Mouse (Mus musculus) kidney, postnatal 14 days (tissue): ENCODE measurements around the gene Ncoa4.
"Not testable (repeated sequence)": the region's sequence is repeated elsewhere in the genome, so short reads cannot be mapped to it uniquely, and the experiment has no call there.

Experiments used
- DNase-seq: peaks from one replicate; pipeline ENCODE4 v3.0.0; 2022; ENCODE audit warnings: mixed read lengths

Gene Ncoa4

DNA sequence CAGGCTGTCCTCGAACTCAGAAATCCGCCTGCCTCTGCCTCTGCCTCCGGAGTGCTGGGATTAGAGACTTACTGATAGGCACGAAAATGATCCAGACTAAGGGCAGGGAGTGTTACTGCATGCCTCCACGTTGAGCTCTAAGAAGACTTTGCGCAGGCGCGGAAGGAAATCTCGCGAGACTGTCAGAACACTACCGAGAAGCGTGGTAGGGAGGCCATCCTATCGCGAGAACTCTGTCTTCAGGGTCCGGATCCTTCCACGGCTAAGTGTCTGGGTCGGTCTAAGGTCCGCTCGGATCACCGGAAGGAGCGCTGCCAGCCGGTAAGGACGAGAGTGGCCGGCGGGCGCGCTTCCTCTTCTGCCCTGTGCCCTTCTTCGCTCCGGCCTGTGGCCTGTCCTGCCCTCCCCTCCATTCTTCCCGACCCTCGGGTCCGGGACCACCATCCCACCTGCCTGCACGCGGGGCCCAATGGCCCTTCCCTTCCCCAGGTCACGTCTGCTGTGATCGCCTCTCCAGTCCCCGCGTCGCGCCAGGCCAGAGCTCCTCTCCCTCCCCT lies at the start of gene Ncoa4:
TSS of gene Ncoa4 (plus strand) at position 176 of the 557 bp plus-strand sequence.
- peak; percentile 99 for DNase-seq

DNA sequence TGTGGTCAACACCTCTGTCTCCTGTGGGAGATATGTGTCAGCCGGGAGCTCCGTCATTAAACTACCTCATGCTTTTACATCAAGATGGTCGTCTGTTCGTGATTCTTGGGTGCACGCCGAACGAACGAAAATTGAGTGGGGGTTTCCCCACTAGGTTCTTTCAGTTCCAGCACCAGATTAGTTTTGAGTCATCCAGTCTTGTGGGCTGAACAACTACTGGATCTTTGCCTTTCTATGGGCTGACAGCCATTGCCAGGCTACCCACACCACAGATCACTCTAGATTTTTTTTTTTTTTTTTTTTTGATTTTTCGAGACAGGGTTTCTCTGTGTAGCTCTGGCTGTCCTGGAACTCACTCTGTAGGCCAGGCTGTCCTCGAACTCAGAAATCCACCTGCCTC lies 47.5 kb upstream of the Ncoa4 start:
- DNase-seq, result not testable (repeated sequence)

DNA sequence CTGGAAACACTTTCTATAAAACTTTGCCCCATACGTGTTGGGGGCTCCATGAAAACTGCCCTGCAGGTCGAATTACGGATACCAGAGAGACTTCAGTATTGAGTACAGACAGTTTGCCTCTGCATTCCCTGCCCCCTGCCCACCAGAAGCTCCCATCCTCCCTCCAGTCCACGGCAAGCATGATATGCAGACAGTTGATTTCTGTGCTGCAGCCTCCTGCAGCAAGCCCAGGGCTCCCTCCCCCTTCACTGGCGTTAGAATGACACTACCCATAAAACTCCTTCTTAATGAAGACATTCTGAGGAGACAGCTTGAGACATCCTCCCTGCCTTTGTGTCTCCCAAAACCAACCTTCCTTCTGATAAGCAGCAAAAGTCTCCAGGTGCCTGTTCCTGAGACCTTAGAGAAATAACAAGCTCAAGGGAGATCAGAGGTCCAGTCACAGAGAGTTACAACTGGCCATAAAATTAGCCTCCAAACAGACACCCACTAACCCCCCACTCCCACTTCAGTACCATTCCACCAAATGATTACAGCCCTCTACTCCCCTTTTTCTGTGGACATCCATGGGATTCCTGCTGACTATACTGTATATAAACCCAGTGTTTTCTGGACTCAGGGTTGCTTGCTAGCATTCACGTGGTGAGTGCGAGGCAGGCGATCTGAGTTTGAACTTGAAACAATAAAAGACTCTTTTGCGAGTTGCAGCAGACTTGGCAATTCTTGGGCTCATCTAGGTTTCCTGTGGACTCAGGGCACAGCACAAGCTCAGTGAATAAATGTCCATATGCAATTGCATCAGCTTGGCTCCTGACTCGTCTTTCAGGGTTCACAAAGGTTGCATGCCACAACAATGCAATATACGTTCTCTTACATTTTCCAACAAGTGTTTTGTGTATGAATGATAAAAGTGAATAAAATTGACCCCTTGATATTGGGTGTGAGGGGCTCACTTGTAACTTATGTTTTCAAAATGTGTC lies 38.4 kb upstream of the Ncoa4 start:
- no peak for DNase-seq

DNA sequence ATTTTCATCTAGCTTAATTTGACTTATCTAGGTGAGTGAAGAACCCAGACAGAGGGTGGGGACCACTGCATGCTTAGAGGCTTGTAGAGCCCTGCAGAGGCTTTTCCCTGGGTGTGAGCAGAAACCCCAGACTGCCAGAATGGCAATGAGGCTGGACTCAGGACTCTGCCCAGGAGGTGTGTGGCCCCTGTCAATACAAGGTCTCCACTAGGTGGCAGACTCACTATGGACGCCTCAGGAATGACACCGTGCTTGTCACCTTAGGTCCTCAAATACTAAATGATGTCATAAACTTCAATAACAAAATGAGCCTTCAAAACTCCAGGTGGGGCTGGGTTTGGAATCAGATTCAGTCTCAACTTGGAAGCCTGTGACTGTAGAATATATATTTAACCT lies 37.7 kb upstream of the Ncoa4 start:
- DNase-seq, result peak; percentile 47

DNA sequence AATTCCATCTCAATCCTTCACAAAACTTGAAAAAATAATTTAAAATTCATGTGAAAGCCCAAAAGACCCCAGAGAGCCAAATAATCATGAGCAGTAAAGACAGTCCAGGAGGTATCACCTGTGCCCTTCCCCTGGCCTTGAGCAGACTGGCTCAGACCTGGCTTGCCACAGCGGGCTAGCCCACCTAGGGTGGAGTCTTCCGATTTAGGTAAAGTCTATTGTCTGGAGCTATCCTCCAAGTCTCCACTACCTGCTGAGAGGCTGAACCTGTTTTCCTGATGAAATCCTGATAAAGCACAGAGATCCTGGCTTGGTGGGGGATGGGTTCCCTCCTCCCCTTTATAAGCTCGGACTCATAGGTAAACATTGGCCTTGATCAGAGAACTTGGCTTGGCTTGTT lies 35.4 kb upstream of the Ncoa4 start:
- DNase-seq, result no peak

DNA sequence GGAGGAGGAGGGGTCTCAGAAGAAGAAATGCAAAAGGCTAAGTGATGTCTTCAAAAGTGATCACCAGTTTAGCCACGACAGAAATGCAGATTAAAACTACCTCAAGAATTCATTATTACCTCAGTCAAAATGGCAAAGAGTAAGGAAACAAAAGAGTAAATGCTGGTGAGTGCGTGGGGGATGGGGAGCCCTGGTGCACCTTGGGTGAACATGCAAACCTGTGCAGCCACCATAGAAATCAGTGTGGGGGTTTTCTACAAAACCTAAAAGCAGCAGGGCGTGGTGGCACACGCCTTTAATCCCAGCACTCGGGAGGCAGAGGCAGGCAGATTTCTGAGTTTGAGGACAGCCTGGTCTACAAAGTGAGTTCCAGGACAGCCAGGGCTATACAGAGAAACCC lies 34.4 kb upstream of the Ncoa4 start:
- DNase-seq, result not testable (repeated sequence)

DNA sequence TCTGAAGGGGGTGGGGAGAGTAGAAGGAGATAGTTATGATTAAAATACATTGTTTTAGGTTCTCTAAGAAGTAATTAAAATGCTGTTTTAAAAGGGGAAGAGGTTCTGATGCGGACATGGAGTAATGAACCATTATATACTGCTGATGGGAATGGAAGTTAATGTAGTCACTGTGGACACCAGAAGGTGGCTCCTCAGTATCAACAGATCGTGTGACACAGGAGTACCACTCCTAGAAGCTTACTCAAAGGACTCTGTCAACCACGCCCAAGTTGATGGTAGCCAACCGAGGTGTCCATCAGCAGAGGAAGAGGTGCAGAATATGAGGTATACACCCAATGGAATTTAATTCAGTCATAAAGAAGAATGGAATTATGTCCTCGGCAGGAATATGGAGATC lies 31.3 kb upstream of the Ncoa4 start:
- DNase-seq, result no peak

DNA sequence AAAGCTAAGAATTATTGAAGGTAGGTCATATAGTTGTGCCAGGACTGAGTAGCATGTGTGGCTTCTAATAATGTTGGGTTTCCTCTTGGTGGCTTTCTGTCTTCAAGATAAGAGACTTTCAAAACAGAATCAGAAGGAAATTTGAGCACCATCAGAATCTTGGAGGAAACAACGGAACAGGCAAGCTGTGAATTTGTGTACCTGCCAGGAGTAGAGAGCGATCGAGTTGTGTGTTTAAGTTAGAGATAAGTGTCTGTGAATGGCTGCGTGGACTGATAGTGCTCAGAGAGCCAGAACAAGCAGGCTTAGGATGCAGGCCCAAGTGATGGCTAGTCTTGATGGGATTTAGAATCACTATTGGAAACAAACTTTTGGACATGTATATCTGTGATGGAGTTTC lies 27.8 kb upstream of the Ncoa4 start:
- DNase-seq, result no peak

DNA sequence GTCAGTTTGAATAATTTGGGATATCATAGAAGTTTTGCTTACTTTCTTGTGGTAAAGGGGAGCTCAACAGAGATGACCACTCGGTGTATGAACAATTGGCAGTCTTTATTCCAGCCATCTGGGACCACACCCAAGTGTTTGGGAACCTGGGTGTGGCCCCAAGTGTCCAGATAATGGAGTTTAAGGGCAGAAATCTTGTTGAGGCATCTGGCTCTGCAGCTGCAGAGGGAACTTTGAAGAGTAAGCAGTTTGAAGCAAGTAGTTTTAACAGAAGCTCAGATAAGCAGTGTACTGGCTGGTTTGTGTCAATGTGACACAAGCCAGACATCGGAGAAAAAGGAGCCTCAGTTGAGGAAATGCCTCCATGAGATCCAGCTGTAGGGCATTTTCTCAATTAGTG lies 25.4 kb upstream of the Ncoa4 start:
- DNase-seq, result no peak

DNA sequence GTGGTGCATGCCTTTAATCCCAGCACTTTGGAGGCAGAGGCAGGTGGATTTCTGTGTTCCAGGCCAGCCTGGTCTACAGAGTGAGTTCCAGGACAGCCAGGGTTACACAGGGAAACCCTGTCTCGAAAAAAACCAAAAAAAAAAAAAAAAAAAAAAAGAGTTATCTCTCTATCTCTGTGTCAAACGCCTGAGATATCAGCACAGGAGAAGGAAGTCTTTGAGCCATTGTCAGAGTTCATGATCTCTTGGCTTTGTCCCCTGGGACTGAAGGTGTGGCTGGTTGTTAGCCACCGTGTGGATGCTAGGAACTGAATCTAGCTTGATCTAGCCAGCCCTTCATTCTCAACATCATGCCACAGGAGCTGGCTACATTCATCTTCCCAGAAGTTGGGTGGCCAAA lies 23.2 kb upstream of the Ncoa4 start:
- DNase-seq, result not testable (repeated sequence)

DNA sequence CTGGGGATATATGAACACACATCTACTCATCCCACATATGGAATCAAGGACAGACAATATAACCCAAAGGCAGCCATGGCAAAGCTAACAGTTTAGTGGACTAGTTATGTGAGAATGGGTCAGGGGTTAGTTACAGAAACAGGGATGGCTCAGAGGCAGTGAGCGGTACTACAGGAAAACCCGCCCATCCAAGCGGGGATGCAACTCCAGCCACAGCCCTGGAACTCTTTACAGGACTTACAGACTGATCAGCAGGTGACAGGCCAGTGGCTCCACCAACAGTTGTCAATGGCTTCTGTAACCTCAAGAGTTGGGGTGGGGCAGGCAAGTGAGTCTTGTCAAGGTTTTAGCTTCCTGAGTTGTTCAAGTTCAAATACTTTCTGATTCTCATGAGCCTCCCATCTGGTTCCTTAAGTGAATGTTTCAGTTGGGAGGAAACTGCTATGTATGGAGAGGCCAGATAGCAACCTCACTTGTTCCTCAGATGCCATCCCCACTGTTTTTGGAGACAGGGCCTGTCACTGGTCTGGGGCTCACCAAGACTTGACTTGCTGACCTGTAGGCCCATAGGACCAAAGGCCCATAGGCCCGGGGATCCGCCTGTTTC lies 19.2 kb upstream of the Ncoa4 start:
- DNase-seq, result no peak

DNA sequence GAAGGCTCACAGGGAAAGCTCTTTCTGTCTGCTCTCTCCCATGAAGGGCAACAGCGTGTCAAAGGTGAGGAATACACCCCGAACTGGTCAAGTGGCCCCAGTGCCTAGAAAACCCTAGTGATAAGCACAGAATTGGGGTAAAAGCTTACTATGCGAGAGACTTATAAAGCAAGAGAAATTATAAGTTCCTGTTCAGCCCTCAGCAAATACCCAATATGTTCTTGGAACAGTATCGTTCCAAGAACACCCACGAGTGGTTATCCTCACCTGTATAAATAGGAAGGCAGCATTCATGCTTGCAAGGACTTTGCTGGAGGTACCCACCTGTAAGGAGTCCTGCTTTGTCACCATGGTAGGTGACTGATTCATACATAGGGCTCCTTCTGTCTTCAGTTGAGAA lies 17.9 kb upstream of the Ncoa4 start, which contains the start of gene Msmb:
TSS of gene Msmb (plus strand) at position 301 of the 400 bp plus-strand sequence.
- DNase-seq, result no peak

DNA sequence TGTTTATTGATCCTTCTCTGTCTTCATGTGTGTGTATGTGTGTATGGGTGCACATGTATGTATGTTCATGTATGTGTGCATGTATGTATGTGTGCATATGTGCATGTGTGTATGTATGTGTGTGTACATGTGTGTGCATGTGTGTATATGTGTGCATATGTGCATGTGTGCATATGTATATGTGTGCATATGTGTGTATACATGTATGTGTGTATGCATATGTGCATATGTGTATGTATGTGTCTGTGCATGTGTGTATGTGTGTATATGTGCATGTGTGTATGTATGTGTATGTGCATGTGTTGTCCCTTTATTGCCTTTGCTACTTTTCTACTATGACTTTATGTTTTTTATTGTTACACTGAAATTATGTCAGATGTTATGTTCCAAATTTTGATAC lies 14.9 kb upstream of the Ncoa4 start:
- no peak for DNase-seq

DNA sequence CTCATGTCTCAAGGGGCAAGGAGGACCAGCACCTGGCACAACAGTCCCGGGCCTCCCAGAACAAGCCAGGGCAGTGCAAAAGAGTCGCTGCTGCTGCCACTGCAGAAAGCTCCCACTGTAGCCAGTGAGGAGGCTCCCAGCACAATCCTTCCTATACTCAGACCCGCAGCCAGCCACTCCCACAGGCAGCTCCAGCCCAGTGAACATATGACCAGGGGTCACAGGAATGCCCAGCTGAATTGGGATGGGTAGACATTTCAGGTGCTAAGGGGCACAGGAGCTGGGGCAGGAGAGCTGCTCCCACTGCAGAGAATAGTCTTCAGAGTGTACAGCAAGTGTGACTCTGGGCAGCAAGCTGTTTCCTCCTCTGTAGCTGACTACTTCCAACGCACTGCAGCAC lies 14.3 kb upstream of the Ncoa4 start:
- DNase-seq, result no peak

DNA sequence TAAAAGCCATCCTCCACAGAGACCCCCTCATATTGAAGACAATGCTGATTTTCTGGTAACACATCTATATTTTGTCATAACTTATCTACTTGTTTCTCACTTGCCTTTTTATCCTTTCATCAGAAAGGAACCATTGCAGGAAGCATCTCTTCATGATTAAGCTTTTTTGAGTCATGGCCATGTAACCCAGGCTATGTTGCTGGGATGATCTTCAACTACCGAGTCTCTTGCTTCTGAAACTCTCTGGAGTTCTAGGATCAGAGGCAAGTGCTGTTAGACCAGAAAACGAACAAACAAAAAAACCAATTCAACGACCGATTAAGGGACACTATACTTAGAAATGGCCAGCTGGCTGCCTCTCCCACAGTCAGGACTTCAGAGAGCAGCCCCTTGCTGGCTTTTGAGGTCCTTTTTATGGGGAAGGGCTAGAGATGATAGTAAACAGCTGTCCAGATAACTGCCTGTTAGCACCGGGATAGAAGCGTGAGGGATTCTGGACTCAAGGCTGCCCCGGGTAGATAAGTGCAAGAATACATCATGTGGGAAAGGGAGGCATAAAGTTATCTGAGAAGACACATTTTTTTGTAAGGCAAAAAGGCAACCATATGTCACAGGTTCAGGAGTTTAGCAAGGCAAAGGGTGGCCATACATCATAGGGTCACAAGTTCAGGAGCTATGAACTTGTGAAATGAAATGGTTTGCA lies 13.7 kb upstream of the Ncoa4 start:
- no peak for DNase-seq

DNA sequence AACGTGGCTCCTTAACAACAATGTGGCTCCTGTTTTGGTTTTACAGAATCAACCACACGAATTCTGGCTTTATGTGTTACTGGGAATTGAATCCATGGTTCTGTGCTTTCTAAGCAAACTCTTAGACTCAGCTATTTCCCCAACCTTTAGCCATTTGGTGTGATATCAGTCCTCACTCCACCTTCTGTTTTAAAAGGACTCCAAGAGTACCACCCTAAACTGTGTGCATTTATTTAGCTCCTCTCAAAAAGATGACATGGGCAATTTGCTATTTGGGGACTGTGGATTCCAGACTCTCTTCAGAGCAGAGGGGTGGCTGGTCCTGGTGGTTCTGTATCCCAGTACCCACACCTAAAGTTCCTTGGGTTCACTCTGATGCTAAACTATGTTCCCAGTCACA lies 13.1 kb upstream of the Ncoa4 start:
- DNase-seq, result no peak

DNA sequence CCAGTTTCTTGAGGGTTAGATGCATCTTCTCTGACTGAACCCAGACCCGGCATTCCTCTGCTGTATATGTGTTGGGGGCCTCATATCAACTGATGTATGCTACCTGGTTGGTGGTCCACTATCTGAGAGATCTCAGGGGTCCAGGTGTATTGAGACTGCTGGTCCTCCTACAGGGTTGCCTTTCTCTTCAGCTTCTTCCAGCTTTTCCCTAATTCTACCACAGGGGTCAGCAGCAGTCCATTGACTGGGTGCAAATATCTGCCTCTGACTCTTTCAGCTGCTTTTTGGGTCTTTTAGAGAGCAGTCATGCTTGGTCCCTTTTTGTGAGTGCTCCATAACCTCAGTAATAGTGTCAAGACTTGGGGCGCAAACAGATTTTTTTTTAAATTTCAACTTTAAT lies 8.8 kb upstream of the Ncoa4 start:
- DNase-seq, result no peak

DNA sequence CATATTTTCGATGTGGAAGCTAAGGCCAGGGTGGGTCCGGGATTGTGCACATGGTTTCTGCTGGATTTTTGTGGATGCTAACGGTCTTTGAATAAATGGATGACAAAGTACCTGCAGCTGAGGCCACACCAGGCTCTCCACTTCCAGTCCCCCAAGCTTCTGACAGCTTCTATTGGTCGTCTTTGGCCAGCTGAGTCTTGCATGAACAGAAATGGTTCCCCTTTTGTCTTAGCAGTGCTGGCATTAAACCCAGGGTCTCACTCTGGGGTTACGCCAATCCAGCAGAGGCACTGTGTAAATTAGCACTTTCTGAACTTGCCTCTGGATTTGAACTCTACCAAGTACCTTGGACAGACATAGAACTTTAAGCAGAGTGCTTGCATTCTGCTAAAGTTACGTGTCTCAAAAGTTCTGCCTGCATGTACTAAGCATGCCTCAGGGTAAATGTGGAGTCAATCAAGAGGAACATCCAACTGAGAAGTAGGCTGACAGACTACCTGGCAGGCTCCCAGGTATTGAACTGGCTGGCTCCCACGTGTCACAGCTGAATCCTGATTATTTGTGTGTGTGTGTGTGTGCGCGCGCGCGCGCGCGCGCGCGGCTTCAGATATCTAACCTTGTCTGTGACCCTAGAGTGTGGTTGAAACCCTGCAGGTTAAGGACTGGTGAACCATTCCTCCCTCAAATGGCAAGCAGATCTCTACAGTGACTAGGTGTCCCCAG lies 7.3 kb upstream of the Ncoa4 start:
- DNase-seq, result no peak

DNA sequence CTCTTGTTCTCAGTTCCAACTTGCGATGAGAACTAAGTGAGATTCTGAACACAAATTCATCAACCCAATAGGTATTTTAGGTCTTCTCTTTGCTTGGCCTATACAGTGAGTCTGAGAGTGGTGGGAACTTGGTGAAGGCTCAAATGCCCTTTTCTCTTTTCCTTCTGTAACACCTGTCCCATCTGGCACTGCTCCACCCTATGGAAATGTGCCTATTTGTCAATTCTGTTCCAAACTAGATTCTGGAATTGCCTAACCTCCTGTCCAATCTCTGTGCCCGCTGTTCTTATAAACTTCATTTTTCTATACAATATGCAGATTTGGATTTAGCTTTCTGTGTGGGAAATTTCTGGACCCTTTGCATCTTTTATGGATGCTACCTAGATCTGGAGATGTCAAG lies 6.5 kb upstream of the Ncoa4 start:
- DNase-seq, result no peak

DNA sequence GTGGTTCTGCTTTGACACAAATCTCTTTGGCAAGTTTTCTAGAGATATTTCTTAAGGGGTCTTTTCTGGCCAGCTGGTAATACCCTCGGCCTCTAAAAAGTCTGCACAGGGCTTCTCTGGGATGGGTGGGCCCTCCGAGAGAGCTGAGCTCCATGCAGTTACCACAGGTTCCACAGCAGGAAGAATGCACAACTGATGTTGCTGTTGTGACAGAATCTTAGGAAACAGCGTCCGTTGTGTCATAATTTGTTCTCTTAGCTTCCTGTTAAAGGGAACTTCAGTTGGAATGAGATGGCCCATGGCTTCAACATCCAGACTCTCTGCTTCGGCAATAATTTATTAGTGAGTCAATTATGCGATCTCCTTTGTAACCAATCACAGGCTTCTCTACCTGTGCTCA lies 4.9 kb upstream of the Ncoa4 start:
- DNase-seq, result no peak

DNA sequence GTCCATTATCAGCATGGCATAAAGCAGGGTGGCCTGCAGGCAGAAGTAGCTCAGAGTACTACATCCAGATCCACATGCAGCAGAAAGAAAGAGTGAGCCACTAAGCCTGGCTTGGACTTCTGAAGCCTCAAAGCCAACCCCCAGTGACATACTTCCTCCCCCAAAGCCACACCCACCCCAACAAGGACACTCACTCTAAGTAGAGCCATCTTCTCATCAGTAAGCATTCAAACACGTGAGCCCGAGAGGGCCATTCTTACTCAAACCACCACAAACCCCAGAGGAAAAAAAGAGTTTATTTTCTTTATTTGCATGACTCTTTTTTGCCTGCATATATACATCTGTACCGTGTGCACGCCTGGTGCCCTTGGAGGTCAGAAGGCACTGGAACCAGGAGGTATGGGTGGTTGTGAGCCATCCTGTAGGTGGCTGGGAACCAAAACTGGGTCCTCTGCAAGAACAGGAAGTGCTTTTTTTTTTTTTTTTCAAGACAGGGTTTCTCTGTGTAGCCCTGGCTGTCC lies 455 bp upstream of the Ncoa4 start:
- DNase-seq, result no peak

DNA sequence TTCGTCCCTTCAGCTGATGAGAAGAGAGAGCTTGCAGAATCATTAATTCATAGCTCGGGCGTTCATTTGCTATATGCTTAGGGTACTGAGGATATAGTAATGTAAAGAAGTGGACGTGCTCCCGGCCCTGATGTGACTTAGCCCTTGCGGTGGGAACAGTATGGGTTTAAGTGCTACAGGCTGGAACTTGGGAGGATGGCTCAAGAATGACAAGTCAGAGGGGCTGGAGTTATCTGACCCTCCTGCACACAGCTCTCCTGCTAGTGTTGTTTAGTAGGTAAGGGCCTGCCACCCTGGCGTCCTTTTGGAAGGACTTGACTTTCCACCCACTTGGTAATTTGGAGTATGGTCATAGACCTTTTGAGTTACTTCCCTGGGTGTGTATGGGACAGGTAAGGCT lies 898 bp downstream of the Ncoa4 start:
- no peak for DNase-seq
